In the genomic region with DNA sequence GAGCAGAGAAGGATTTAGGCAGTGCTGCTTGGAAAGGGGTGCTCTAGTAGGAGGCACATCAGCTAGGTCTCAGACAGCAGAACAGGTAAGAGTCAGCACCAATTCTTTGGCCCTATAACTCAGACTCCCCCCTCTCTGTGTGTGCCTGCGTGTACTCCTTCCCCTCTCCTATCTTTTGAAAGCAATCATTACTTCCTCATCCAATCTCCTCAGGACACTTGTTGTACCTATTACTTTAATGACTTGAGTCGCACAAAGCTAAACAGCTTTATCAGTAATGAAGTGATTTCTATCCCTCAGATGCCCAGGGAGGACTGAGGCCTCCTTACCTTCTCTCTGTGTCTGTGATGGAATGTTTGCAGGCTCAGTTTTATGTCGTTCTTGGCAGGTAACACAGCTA, we compare ENCODE assay signal across 24 mouse cellular contexts. TPM values are rescaled to one million over a fixed set of nuclear protein-coding genes. Genes with fewer than 3 reads are reported as not detected.
DNase-seq lines count a peak whose midpoint lies in the region; ATAC-seq and TF ChIP-seq lines count a peak whose summit lies in the region.
"Had no signal": no experiment of that assay in that cellular context is flagged by ENCODE, and none has a peak within 500 bp of the region (broad histone marks: within the 10 kb centered on the region; RNA-seq: fewer than 3 reads in every experiment).

No protein-coding gene starts in this region.

- no peak overlapping the region for H3K9ac ChIP-seq in limb, embryonic 13.5 days
- H3K9ac ChIP-seq: embryonic facial prominence, embryonic 13.5 days; forebrain, postnatal 0 days; heart, embryonic 15.5 days; hindbrain, embryonic 12.5 days; neural tube, embryonic 15.5 days had no signal

- TF ChIP-seq POLR2A in thymus, adult 2 months (IDR thresholded peaks at IDR 0.05; ENCODE audit: control insufficient read depth, extremely low read depth, insufficient read depth, low read length, poor library complexity): no peak

- no peak for TF ChIP-seq CTCF in thymus, adult 2 months (IDR thresholded peaks at IDR 0.05; ENCODE audit: borderline replicate concordance, control insufficient read depth, extremely low read depth, insufficient read depth, low read length, poor library complexity)

- H3K27me3 ChIP-seq in limb, embryonic 13.5 days: no peaks in the 10 kb centered on the region
- H3K27me3 ChIP-seq in limb, embryonic 10.5 days (ENCODE audit: low read depth, poor library complexity, severe bottlenecking): no peaks in the 10 kb centered on the region
- H3K27me3 ChIP-seq in thymus, adult 2 months (ENCODE audit: control insufficient read depth, insufficient read depth, low read length): no peaks in the 10 kb centered on the region
- H3K27me3 ChIP-seq: embryonic facial prominence, embryonic 13.5 days; heart, embryonic 15.5 days; hindbrain, embryonic 12.5 days; neural tube, embryonic 15.5 days had no signal

- peak; percentile 24; the same call in 1 of the 2 replicates for ATAC-seq in limb, embryonic 13.5 days (ENCODE audit: low FRiP score, low read depth)
- peak; percentile 47 for ATAC-seq in granulocyte monocyte progenitor cell, adult 5-6 weeks (replicated peaks; ENCODE audit: poor library complexity, severe bottlenecking)
- peak; percentile 55; the same call in 1 of the 2 replicates for ATAC-seq in megakaryocyte, adult 5-6 weeks (ENCODE audit: poor library complexity, severe bottlenecking)
- ATAC-seq: forebrain, postnatal 0 days; hindbrain, postnatal 0 days had no signal

- 0 out of 2 replicates have a peak overlapping the region, but pooled peaks have one; percentile 8 for H3K27ac ChIP-seq in limb, embryonic 13.5 days
- no peak overlapping the region for H3K27ac ChIP-seq in limb, embryonic 10.5 days
- H3K27ac ChIP-seq in thymus, adult 2 months (ENCODE audit: control insufficient read depth, insufficient read depth, low read length): no peak overlapping the region
- H3K27ac ChIP-seq: embryonic facial prominence, embryonic 13.5 days; heart, embryonic 15.5 days; hindbrain, embryonic 12.5 days; hindbrain, postnatal 0 days; neural tube, embryonic 15.5 days had no signal

- no peak overlapping the region for H3K4me2 ChIP-seq in limb, embryonic 13.5 days (replicated peaks)
- H3K4me2 ChIP-seq: embryonic facial prominence, embryonic 13.5 days; heart, embryonic 15.5 days; hindbrain, embryonic 12.5 days; neural tube, embryonic 15.5 days had no signal

- DNase-seq in limb, embryonic 10.5 days (ENCODE audit: low spot score): no peak
- no peak for DNase-seq in testis, postnatal 14 days (ENCODE audit: low spot score)
- no peak for DNase-seq in neural tube, embryonic 10.5 days (ENCODE audit: extremely low spot score, low spot score)
- DNase-seq in thymus, adult 2 months: no peak
- DNase-seq: adrenal gland, postnatal 25 days; cerebellum, adult 11-12 months; cerebellum, adult 9-11 months; forebrain, postnatal 0 days; gastrocnemius, postnatal 10 days; kidney, adult 11 months; kidney, postnatal 14 days; lung, postnatal 36 days; midbrain, embryonic 14.5 days; right cerebral cortex, adult 18-20 months; spleen, adult 18-20 months had no signal

- H3K36me3 ChIP-seq in limb, embryonic 13.5 days: peaks cover 21% of the 10 kb centered on the region
- H3K36me3 ChIP-seq in limb, embryonic 10.5 days: peaks cover 26% of the 10 kb centered on the region
- peaks cover 16% of the 10 kb centered on the region for H3K36me3 ChIP-seq in thymus, adult 2 months (ENCODE audit: control insufficient read depth, insufficient read depth, low read length)

- H3K4me1 ChIP-seq in limb, embryonic 13.5 days: peaks cover 15% of the 10 kb centered on the region
- no peaks in the 10 kb centered on the region for H3K4me1 ChIP-seq in limb, embryonic 10.5 days
- H3K4me1 ChIP-seq in thymus, adult 2 months (replicated peaks; ENCODE audit: control insufficient read depth, insufficient read depth, low read length): no peaks in the 10 kb centered on the region
- H3K4me1 ChIP-seq: hindbrain, embryonic 12.5 days had no signal

- H3K9me3 ChIP-seq in limb, embryonic 13.5 days: no peaks in the 10 kb centered on the region
- H3K9me3 ChIP-seq in limb, embryonic 10.5 days (replicated peaks): no peaks in the 10 kb centered on the region
- H3K9me3 ChIP-seq: embryonic facial prominence, embryonic 13.5 days; heart, embryonic 15.5 days; hindbrain, embryonic 12.5 days; neural tube, embryonic 15.5 days had no signal

- WGBS in limb, embryonic 13.5 days: 58% methylated on average over 3 of the region's 3 CpGs
- WGBS in limb, embryonic 10.5 days: 78% methylated on average over 3 of the region's 3 CpGs
- WGBS in thymus, adult 2 months: 56% methylated on average over 3 of the region's 3 CpGs

- H3K4me3 ChIP-seq in limb, embryonic 13.5 days: no peak overlapping the region
- H3K4me3 ChIP-seq in limb, embryonic 10.5 days: no peak overlapping the region
- no peak overlapping the region for H3K4me3 ChIP-seq in thymus, adult 2 months (ENCODE audit: control insufficient read depth, insufficient read depth, low read length)
- H3K4me3 ChIP-seq: embryonic facial prominence, embryonic 13.5 days; erythroblast, embryonic 14.5 days; heart, embryonic 15.5 days; hindbrain, embryonic 12.5 days; neural tube, embryonic 15.5 days had no signal

RNA-seq across cellular contexts. Expression of gene Capza2, which starts 10.1 kb away (rescaled TPM):
- polyA plus RNA-seq in limb, embryonic 13.5 days (2015; fragmentation: Nextera tagmentation; extraction: Ambion mirVana): 205 and 206 TPM in 2 replicates
- polyA plus RNA-seq in limb, embryonic 10.5 days (2016; fragmentation: Nextera tagmentation; extraction: Ambion mirVana): 168 and 192 TPM in 2 replicates
- 193 and 213 TPM in 2 replicates for total RNA-seq in granulocyte monocyte progenitor cell, adult 5-6 weeks (2014; fragmentation: Nextera tagmentation)
- total RNA-seq in granulocyte monocyte progenitor cell, adult 5-6 weeks (2017): 372 and 413 TPM in 2 replicates
- total RNA-seq in megakaryocyte, adult 5-6 weeks (2015): 490 and 593 TPM in 2 replicates
- 665 and 673 TPM in 2 replicates for total RNA-seq in megakaryocyte, adult 5-6 weeks (2017)
- polyA plus RNA-seq in thymus, adult 2 months (2012; rRNA removed): 17.1 and 18.2 TPM in 2 replicates

RNA-seq across cellular contexts. Expression of gene St7, which starts 46.6 kb away (rescaled TPM):
- polyA plus RNA-seq in limb, embryonic 13.5 days (2015; fragmentation: Nextera tagmentation; extraction: Ambion mirVana): 28.3 and 29.3 TPM in 2 replicates
- polyA plus RNA-seq in limb, embryonic 10.5 days (2016; fragmentation: Nextera tagmentation; extraction: Ambion mirVana): 17.9 and 19.7 TPM in 2 replicates
- total RNA-seq in granulocyte monocyte progenitor cell, adult 5-6 weeks (2014; fragmentation: Nextera tagmentation): 30.0 and 31.2 TPM in 2 replicates
- 42.6 and 45.5 TPM in 2 replicates for total RNA-seq in granulocyte monocyte progenitor cell, adult 5-6 weeks (2017)
- 6.9 and 8.5 TPM in 2 replicates for total RNA-seq in megakaryocyte, adult 5-6 weeks (2015)
- total RNA-seq in megakaryocyte, adult 5-6 weeks (2017): 10.6 and 14.0 TPM in 2 replicates
- polyA plus RNA-seq in thymus, adult 2 months (2012; rRNA removed): 8.6 and 9.7 TPM in 2 replicates
